Comparison of ENCODE assay signal across 24 mouse cellular contexts in genomic region chr9:47867474-47867873, GRCm38 (mm10).
"Had no signal": no experiment of that assay in that cellular context is flagged by ENCODE, and none has a peak within 500 bp of the region (broad histone marks: within the 10 kb centered on the region; RNA-seq: fewer than 3 reads in every experiment).

No protein-coding gene starts in this region.

- H3K4me1 ChIP-seq: heart, embryonic 12.5 days; intestine, embryonic 15.5 days; liver, embryonic 13.5 days; liver, embryonic 15.5 days had no signal

- ATAC-seq: hindbrain, embryonic 16.5 days; inflammation-experienced regulatory T-cells, adult 6 months; intestine, embryonic 15.5 days; intestine, postnatal 0 days had no signal

- H3K4me2 ChIP-seq: heart, embryonic 12.5 days; hindbrain, embryonic 13.5 days; intestine, embryonic 15.5 days; limb, embryonic 12.5 days; liver, embryonic 11.5 days; liver, embryonic 13.5 days; liver, embryonic 15.5 days had no signal

- H3K27ac ChIP-seq: gastrocnemius, adult 2 months; heart, embryonic 10.5 days; hindbrain, embryonic 13.5 days; intestine, embryonic 15.5 days; layer of hippocampus, adult 2 months; left cerebral cortex, adult 2 months; limb, embryonic 12.5 days; liver, embryonic 13.5 days; liver, embryonic 15.5 days had no signal

- DNase-seq: gastrocnemius, adult 2 months; gastrocnemius, postnatal 10 days; gastrocnemius, postnatal 25 days; heart, adult 18-20 months; heart, postnatal 10 days; heart, postnatal 4 days; kidney, adult 18-20 months; kidney, adult 8-10 months; kidney, postnatal 36 days; liver; liver, embryonic 13.5 days had no signal

- H3K36me3 ChIP-seq: heart, embryonic 10.5 days; heart, embryonic 12.5 days; hindbrain, embryonic 13.5 days; intestine, embryonic 15.5 days; limb, embryonic 10.5 days; limb, embryonic 12.5 days; liver, embryonic 13.5 days; liver, embryonic 15.5 days had no signal

- H3K9ac ChIP-seq: heart, embryonic 12.5 days; hindbrain, embryonic 13.5 days; intestine, embryonic 15.5 days; limb, embryonic 12.5 days; liver, embryonic 13.5 days; liver, embryonic 15.5 days had no signal

- H3K9me3 ChIP-seq: heart, embryonic 10.5 days; heart, embryonic 12.5 days; hindbrain, embryonic 13.5 days; intestine, embryonic 15.5 days; limb, embryonic 10.5 days; limb, embryonic 12.5 days; liver, embryonic 13.5 days; liver, embryonic 15.5 days had no signal

- H3K27me3 ChIP-seq: intestine, embryonic 15.5 days; liver, embryonic 13.5 days; liver, embryonic 15.5 days had no signal

- H3K4me3 ChIP-seq: gastrocnemius, adult 2 months; heart, embryonic 10.5 days; heart, embryonic 12.5 days; hindbrain, embryonic 13.5 days; intestine, embryonic 15.5 days; layer of hippocampus, adult 2 months; left cerebral cortex, adult 2 months; limb, embryonic 10.5 days; limb, embryonic 12.5 days; liver, embryonic 13.5 days; liver, embryonic 15.5 days had no signal
